Mouse (Mus musculus): ENCODE results near the gene Bmp4.

- no peak for TF ChIP-seq CTCF (IDR thresholded peaks at IDR 0.05; ENCODE audit: extremely low read depth, insufficient read depth, insufficient read length, insufficient replicate concordance)
- TF ChIP-seq POLR2A (IDR thresholded peaks at IDR 0.05; ENCODE audit: low read depth, low read length), result no peak
Measured at GRCm38 (mm10) chr14:46363209-46363608, 27.3 kb downstream of the Bmp4 start.
